Mouse (Mus musculus): ENCODE measurements around the gene Astn2. TPM values are rescaled to one million over a fixed set of nuclear protein-coding genes. Genes with fewer than 3 reads are reported as not detected.

The Astn2 gene
- polyA plus RNA-seq, 1 experiment = 0.65 TPM

DNA sequence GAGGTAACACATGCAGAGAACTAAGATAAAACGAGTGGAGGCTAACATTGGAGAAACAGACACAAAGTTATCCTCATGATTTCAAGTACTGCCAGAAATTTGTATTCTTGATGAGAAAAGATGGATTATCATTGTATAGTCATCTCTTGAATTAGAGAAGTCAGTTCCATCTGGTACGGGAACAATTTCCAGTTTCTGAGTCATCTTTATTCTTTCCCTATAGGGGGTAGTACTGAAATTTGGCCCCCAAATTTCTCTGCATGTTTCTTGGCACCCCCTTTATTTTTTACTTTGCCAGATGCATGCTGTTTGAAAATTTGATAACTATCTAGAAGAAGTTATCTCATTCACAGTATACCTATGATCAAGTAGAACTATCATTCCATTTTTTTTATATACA lies 420.8 kb downstream of the Astn2 start:
- TF ChIP-seq POLR2A (IDR thresholded peaks at IDR 0.05; ENCODE audit: control insufficient read depth, extremely low read depth, insufficient read depth, low read length, poor library complexity) (no peak), CTCF (IDR thresholded peaks at IDR 0.05; ENCODE audit: borderline replicate concordance, control insufficient read depth, extremely low read depth, insufficient read depth, low read length, poor library complexity) (no peak)
- DNase-seq = no peak
- H3K36me3 ChIP-seq (ENCODE audit: control insufficient read depth, insufficient read depth, low read length) = no peaks in the 10 kb centered on the region
- WGBS = 94% methylated on average over 2 of the region's 2 CpGs
- no peaks in the 10 kb centered on the region for H3K27me3 ChIP-seq (ENCODE audit: control insufficient read depth, insufficient read depth, low read length)
- H3K27ac ChIP-seq (ENCODE audit: control insufficient read depth, insufficient read depth, low read length) = no peak overlapping the region
- no peak overlapping the region for H3K4me3 ChIP-seq (ENCODE audit: control insufficient read depth, insufficient read depth, low read length)
- no peaks in the 10 kb centered on the region for H3K4me1 ChIP-seq (replicated peaks; ENCODE audit: control insufficient read depth, insufficient read depth, low read length)

- Histone ChIP-seq H3K36me3 (ENCODE audit: control insufficient read depth, insufficient read depth, low read length) (no peaks in the 10 kb centered on the region), H3K4me1 (replicated peaks; ENCODE audit: control insufficient read depth, insufficient read depth, low read length) (no peaks in the 10 kb centered on the region), H3K27me3 (ENCODE audit: control insufficient read depth, insufficient read depth, low read length) (no peaks in the 10 kb centered on the region), H3K27ac (ENCODE audit: control insufficient read depth, insufficient read depth, low read length) (no peak overlapping the region), H3K4me3 (ENCODE audit: control insufficient read depth, insufficient read depth, low read length) (no peak overlapping the region)
- no peak for DNase-seq
- WGBS = 68% methylated on average over 4 of the region's 4 CpGs
- TF ChIP-seq POLR2A (IDR thresholded peaks at IDR 0.05; ENCODE audit: control insufficient read depth, extremely low read depth, insufficient read depth, low read length, poor library complexity) = no peak
- TF ChIP-seq CTCF (IDR thresholded peaks at IDR 0.05; ENCODE audit: borderline replicate concordance, control insufficient read depth, extremely low read depth, insufficient read depth, low read length, poor library complexity) = no peak
Measured at GRCm38 (mm10) chr4:65982882-65983281, 421.5 kb downstream of the Astn2 start.

GRCm38 (mm10) chr4:65976251-65976650 lies 428.2 kb downstream of the Astn2 start:
- H3K27ac ChIP-seq (ENCODE audit: control insufficient read depth, insufficient read depth, low read length) = no peak overlapping the region
- 81% methylated on average over 3 of the region's 3 CpGs for WGBS
- H3K4me3 ChIP-seq (ENCODE audit: control insufficient read depth, insufficient read depth, low read length) = no peak overlapping the region
- DNase-seq = no peak
- H3K27me3 ChIP-seq (ENCODE audit: control insufficient read depth, insufficient read depth, low read length) = no peaks in the 10 kb centered on the region
- H3K36me3 ChIP-seq (ENCODE audit: control insufficient read depth, insufficient read depth, low read length) = no peaks in the 10 kb centered on the region
- no peaks in the 10 kb centered on the region for H3K4me1 ChIP-seq (replicated peaks; ENCODE audit: control insufficient read depth, insufficient read depth, low read length)
- TF ChIP-seq CTCF (IDR thresholded peaks at IDR 0.05; ENCODE audit: borderline replicate concordance, control insufficient read depth, extremely low read depth, insufficient read depth, low read length, poor library complexity) = no peak
- no peak for TF ChIP-seq POLR2A (IDR thresholded peaks at IDR 0.05; ENCODE audit: control insufficient read depth, extremely low read depth, insufficient read depth, low read length, poor library complexity)

GRCm38 (mm10) chr4:65972395-65972794 lies 432.0 kb downstream of the Astn2 start:
- no peak for DNase-seq
- 91% methylated on average over 1 of the region's 1 CpGs for WGBS
- no peaks in the 10 kb centered on the region for H3K36me3 ChIP-seq (ENCODE audit: control insufficient read depth, insufficient read depth, low read length)
- no peaks in the 10 kb centered on the region for H3K27me3 ChIP-seq (ENCODE audit: control insufficient read depth, insufficient read depth, low read length)
- no peak overlapping the region for H3K4me3 ChIP-seq (ENCODE audit: control insufficient read depth, insufficient read depth, low read length)
- H3K4me1 ChIP-seq (replicated peaks; ENCODE audit: control insufficient read depth, insufficient read depth, low read length) = no peaks in the 10 kb centered on the region
- H3K27ac ChIP-seq (ENCODE audit: control insufficient read depth, insufficient read depth, low read length) = no peak overlapping the region
- TF ChIP-seq POLR2A (IDR thresholded peaks at IDR 0.05; ENCODE audit: control insufficient read depth, extremely low read depth, insufficient read depth, low read length, poor library complexity) = no peak
- TF ChIP-seq CTCF (IDR thresholded peaks at IDR 0.05; ENCODE audit: borderline replicate concordance, control insufficient read depth, extremely low read depth, insufficient read depth, low read length, poor library complexity) = no peak

GRCm38 (mm10) chr4:65969318-65969717 lies 435.1 kb downstream of the Astn2 start:
- DNase-seq = no peak
- 75% methylated on average over 2 of the region's 2 CpGs for WGBS
- H3K4me3 ChIP-seq (ENCODE audit: control insufficient read depth, insufficient read depth, low read length) = no peak overlapping the region
- H3K27ac ChIP-seq (ENCODE audit: control insufficient read depth, insufficient read depth, low read length) = no peak overlapping the region
- no peaks in the 10 kb centered on the region for H3K27me3 ChIP-seq (ENCODE audit: control insufficient read depth, insufficient read depth, low read length)
- H3K36me3 ChIP-seq (ENCODE audit: control insufficient read depth, insufficient read depth, low read length) = no peaks in the 10 kb centered on the region
- TF ChIP-seq CTCF (IDR thresholded peaks at IDR 0.05; ENCODE audit: borderline replicate concordance, control insufficient read depth, extremely low read depth, insufficient read depth, low read length, poor library complexity) = no peak
- no peak for TF ChIP-seq POLR2A (IDR thresholded peaks at IDR 0.05; ENCODE audit: control insufficient read depth, extremely low read depth, insufficient read depth, low read length, poor library complexity)
- no peaks in the 10 kb centered on the region for H3K4me1 ChIP-seq (replicated peaks; ENCODE audit: control insufficient read depth, insufficient read depth, low read length)

- WGBS = 75% methylated on average over 3 of the region's 3 CpGs
- no peaks in the 10 kb centered on the region for H3K27me3 ChIP-seq (ENCODE audit: control insufficient read depth, insufficient read depth, low read length)
- H3K27ac ChIP-seq (ENCODE audit: control insufficient read depth, insufficient read depth, low read length) = no peak overlapping the region
- no peak overlapping the region for H3K4me3 ChIP-seq (ENCODE audit: control insufficient read depth, insufficient read depth, low read length)
- no peak for DNase-seq
- no peaks in the 10 kb centered on the region for H3K4me1 ChIP-seq (replicated peaks; ENCODE audit: control insufficient read depth, insufficient read depth, low read length)
- no peaks in the 10 kb centered on the region for H3K36me3 ChIP-seq (ENCODE audit: control insufficient read depth, insufficient read depth, low read length)
- TF ChIP-seq POLR2A (IDR thresholded peaks at IDR 0.05; ENCODE audit: control insufficient read depth, extremely low read depth, insufficient read depth, low read length, poor library complexity) (no peak), CTCF (IDR thresholded peaks at IDR 0.05; ENCODE audit: borderline replicate concordance, control insufficient read depth, extremely low read depth, insufficient read depth, low read length, poor library complexity) (no peak)
Measured at GRCm38 (mm10) chr4:65964604-65965003, 439.8 kb downstream of the Astn2 start.

- H3K27ac ChIP-seq (ENCODE audit: control insufficient read depth, insufficient read depth, low read length) = no peak overlapping the region
- no peaks in the 10 kb centered on the region for H3K27me3 ChIP-seq (ENCODE audit: control insufficient read depth, insufficient read depth, low read length)
- H3K4me3 ChIP-seq (ENCODE audit: control insufficient read depth, insufficient read depth, low read length) = no peak overlapping the region
- H3K36me3 ChIP-seq (ENCODE audit: control insufficient read depth, insufficient read depth, low read length) = no peaks in the 10 kb centered on the region
- TF ChIP-seq CTCF (IDR thresholded peaks at IDR 0.05; ENCODE audit: borderline replicate concordance, control insufficient read depth, extremely low read depth, insufficient read depth, low read length, poor library complexity) = no peak
- TF ChIP-seq POLR2A (IDR thresholded peaks at IDR 0.05; ENCODE audit: control insufficient read depth, extremely low read depth, insufficient read depth, low read length, poor library complexity) = no peak
- H3K4me1 ChIP-seq (replicated peaks; ENCODE audit: control insufficient read depth, insufficient read depth, low read length) = no peaks in the 10 kb centered on the region
- DNase-seq = no peak
- 91% methylated on average over 5 of the region's 5 CpGs for WGBS
Measured at GRCm38 (mm10) chr4:65959188-65959759, 445.1 kb downstream of the Astn2 start.
